Mouse (Mus musculus): Measurements from ENCODE around the gene Spo11. TPM values are rescaled to one million over a fixed set of nuclear protein-coding genes. Genes with fewer than 3 reads are reported as not detected.
A peak's percentile ranks its signal among the peaks of the same experiment; 100 is the strongest.

Spo11 gene
- total and polyA plus RNA-seq, 3 experiments: not detected

GRCm38 (mm10) chr2:172999630-173000284 is 22.3 kb downstream of the Spo11 start, which contains the start of gene Rae1:
TSS of gene Rae1 (plus strand) at chr2:173000117.
- Histone ChIP-seq H3K4me1 (ENCODE audit: insufficient read depth, low read depth, low read length) (peaks cover 41% of the 10 kb centered on the region), H3K9me3 (replicated peaks) (no peaks in the 10 kb centered on the region), H3K36me3 (replicated peaks) (peaks cover 43% of the 10 kb centered on the region), H3K27me3 (ENCODE audit: insufficient read depth, low read length) (peaks cover 9% of the 10 kb centered on the region), H3K4me3 (ENCODE audit: low read depth, low read length) (peak within 1 kb of the TSS; percentile 92)
- peak; percentile 90 for ATAC-seq (ENCODE audit: extremely low read depth, insufficient number of reproducible peaks, low FRiP score, poor library complexity, severe bottlenecking)
- peak; percentile 82 for DNase-seq (ENCODE audit: low spot score)
- peak; percentile 76 for TF ChIP-seq CTCF (IDR thresholded peaks at IDR 0.05; ENCODE audit: low read depth, low read length)
- no peak for TF ChIP-seq GATA2 (IDR thresholded peaks at IDR 0.05; ENCODE audit: borderline replicate concordance, low read depth, low read length)

GRCm38 (mm10) chr2:173000285-173000652 is 22.8 kb downstream of the Spo11 start:
- Histone ChIP-seq H3K4me1 (ENCODE audit: insufficient read depth, low read depth, low read length) (peaks cover 41% of the 10 kb centered on the region), H3K4me3 (ENCODE audit: low read depth, low read length) (peak overlapping the region; percentile 92), H3K36me3 (replicated peaks) (peaks cover 49% of the 10 kb centered on the region), H3K9me3 (replicated peaks) (no peaks in the 10 kb centered on the region), H3K27me3 (ENCODE audit: insufficient read depth, low read length) (peaks cover 9% of the 10 kb centered on the region)
- ATAC-seq (ENCODE audit: extremely low read depth, insufficient number of reproducible peaks, low FRiP score, poor library complexity, severe bottlenecking): peak; percentile 28
- peak; percentile 89 for DNase-seq (ENCODE audit: low spot score)
- no peak for TF ChIP-seq CTCF (IDR thresholded peaks at IDR 0.05; ENCODE audit: low read depth, low read length)
- no peak for TF ChIP-seq POLR2AphosphoS5 (IDR thresholded peaks at IDR 0.05; ENCODE audit: insufficient replicate concordance, low read depth, low read length)
- no peak for TF ChIP-seq TAL1 (conservative IDR thresholded peaks at IDR 0.05; ENCODE audit: low read depth, low read length)
- no peak for TF ChIP-seq GATA1 (IDR thresholded peaks at IDR 0.05; ENCODE audit: borderline replicate concordance, low read length)
- TF ChIP-seq GATA2 (IDR thresholded peaks at IDR 0.05; ENCODE audit: borderline replicate concordance, low read depth, low read length): no peak

DNA sequence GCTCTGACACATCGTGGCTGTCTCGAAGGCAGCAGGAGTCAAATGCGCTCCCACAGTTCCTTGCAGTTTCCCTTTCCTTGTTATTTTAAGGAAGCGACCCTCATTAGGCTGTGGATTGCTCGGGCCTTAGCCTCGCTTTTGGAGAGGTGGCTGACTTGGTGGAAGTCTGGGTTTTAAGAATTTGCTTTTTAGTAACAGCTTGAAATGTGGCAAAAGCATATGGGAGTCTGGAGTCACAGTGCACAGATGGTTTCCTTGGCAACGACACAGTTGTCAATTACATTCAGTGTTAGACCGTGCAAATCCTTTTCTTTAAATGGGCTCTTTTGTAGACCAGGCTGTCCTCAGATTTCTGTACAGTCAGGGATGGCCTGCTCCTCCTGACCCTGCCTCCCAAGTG is 23.4 kb downstream of the Spo11 start:
- ATAC-seq (ENCODE audit: extremely low read depth, insufficient number of reproducible peaks, low FRiP score, poor library complexity, severe bottlenecking) (no peak), DNase-seq (ENCODE audit: low spot score) (no peak)
- no peaks in the 10 kb centered on the region for H3K9me3 ChIP-seq (replicated peaks)
- peaks cover 55% of the 10 kb centered on the region for H3K36me3 ChIP-seq (replicated peaks)
- peaks cover 41% of the 10 kb centered on the region for H3K4me1 ChIP-seq (ENCODE audit: insufficient read depth, low read depth, low read length)
- TF ChIP-seq TAL1 (conservative IDR thresholded peaks at IDR 0.05; ENCODE audit: low read depth, low read length) (no peak), GATA1 (IDR thresholded peaks at IDR 0.05; ENCODE audit: borderline replicate concordance, low read length) (no peak), GATA2 (IDR thresholded peaks at IDR 0.05; ENCODE audit: borderline replicate concordance, low read depth, low read length) (no peak), POLR2AphosphoS5 (IDR thresholded peaks at IDR 0.05; ENCODE audit: insufficient replicate concordance, low read depth, low read length) (no peak), CTCF (IDR thresholded peaks at IDR 0.05; ENCODE audit: low read depth, low read length) (no peak)
- peaks cover 9% of the 10 kb centered on the region for H3K27me3 ChIP-seq (ENCODE audit: insufficient read depth, low read length)
- H3K4me3 ChIP-seq (ENCODE audit: low read depth, low read length): peak overlapping the region; percentile 92

DNA sequence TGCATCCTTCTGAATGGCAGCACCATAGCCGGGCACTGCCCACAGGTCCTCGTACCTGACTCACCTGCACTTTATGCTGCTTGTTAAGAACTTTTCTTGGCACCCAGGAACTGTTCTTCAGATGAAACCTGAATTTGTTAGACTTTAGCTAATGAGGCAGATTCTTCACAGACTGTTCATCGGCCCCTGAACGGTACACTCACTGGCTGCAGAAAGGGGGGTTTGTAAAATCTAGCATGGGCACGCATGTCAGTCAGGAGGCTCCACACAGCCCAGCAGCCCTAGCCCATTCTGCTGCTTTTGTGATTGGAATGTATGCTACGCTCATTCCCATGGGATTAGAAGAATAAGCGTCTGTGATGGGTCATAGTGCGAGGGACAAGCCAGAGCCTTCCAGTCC is 26.2 kb downstream of the Spo11 start:
- Histone ChIP-seq H3K27me3 (ENCODE audit: insufficient read depth, low read length) (no peaks in the 10 kb centered on the region), H3K9me3 (replicated peaks) (no peaks in the 10 kb centered on the region), H3K36me3 (replicated peaks) (peaks cover 83% of the 10 kb centered on the region), H3K4me3 (ENCODE audit: low read depth, low read length) (no peak overlapping the region), H3K4me1 (ENCODE audit: insufficient read depth, low read depth, low read length) (peaks cover 44% of the 10 kb centered on the region)
- TF ChIP-seq POLR2AphosphoS5 (IDR thresholded peaks at IDR 0.05; ENCODE audit: insufficient replicate concordance, low read depth, low read length): no peak
- DNase-seq (ENCODE audit: low spot score) (no peak), ATAC-seq (ENCODE audit: extremely low read depth, insufficient number of reproducible peaks, low FRiP score, poor library complexity, severe bottlenecking) (no peak)

GRCm38 (mm10) chr2:173010220-173010717 is 32.8 kb downstream of the Spo11 start:
- Histone ChIP-seq H3K4me1 (ENCODE audit: insufficient read depth, low read depth, low read length) (peaks cover 20% of the 10 kb centered on the region), H3K27me3 (ENCODE audit: insufficient read depth, low read length) (no peaks in the 10 kb centered on the region), H3K4me3 (ENCODE audit: low read depth, low read length) (no peak overlapping the region), H3K9me3 (replicated peaks) (no peaks in the 10 kb centered on the region), H3K36me3 (replicated peaks) (peaks cover 100% of the 10 kb centered on the region)
- ATAC-seq (ENCODE audit: extremely low read depth, insufficient number of reproducible peaks, low FRiP score, poor library complexity, severe bottlenecking): no peak
- DNase-seq (ENCODE audit: low spot score): no peak
- TF ChIP-seq POLR2AphosphoS5 (IDR thresholded peaks at IDR 0.05; ENCODE audit: insufficient replicate concordance, low read depth, low read length) (no peak), TAL1 (conservative IDR thresholded peaks at IDR 0.05; ENCODE audit: low read depth, low read length) (no peak), GATA1 (IDR thresholded peaks at IDR 0.05; ENCODE audit: borderline replicate concordance, low read length) (no peak), CTCF (IDR thresholded peaks at IDR 0.05; ENCODE audit: low read depth, low read length) (no peak), GATA2 (IDR thresholded peaks at IDR 0.05; ENCODE audit: borderline replicate concordance, low read depth, low read length) (no peak)

DNA sequence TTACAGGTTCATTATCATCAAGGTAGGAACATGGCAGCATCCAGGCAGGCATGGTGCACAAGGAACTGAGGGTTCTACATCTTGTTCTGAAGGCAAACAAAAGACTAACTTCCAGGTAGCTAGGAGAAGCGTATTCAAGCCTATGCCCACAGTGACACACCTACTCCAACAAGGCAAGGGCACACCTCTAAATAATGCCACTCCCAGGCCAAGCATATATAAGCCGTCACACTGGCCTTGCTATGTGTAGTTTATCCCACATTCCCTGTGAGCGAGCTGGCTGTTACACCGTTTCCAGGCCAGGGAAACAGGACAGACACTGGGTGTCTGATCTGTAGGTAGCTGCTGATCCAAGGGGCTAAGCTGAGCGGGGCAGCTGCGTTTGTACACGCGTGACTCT is 33.9 kb downstream of the Spo11 start:
- no peaks in the 10 kb centered on the region for H3K9me3 ChIP-seq (replicated peaks)
- H3K36me3 ChIP-seq (replicated peaks): peaks cover 100% of the 10 kb centered on the region
- H3K27me3 ChIP-seq (ENCODE audit: insufficient read depth, low read length): no peaks in the 10 kb centered on the region
- H3K4me1 ChIP-seq (ENCODE audit: insufficient read depth, low read depth, low read length): peaks cover 20% of the 10 kb centered on the region
- no peak for DNase-seq (ENCODE audit: low spot score)
- no peak for ATAC-seq (ENCODE audit: extremely low read depth, insufficient number of reproducible peaks, low FRiP score, poor library complexity, severe bottlenecking)
- TF ChIP-seq POLR2AphosphoS5 (IDR thresholded peaks at IDR 0.05; ENCODE audit: insufficient replicate concordance, low read depth, low read length) (no peak), GATA2 (IDR thresholded peaks at IDR 0.05; ENCODE audit: borderline replicate concordance, low read depth, low read length) (no peak), GATA1 (IDR thresholded peaks at IDR 0.05; ENCODE audit: borderline replicate concordance, low read length) (no peak), TAL1 (conservative IDR thresholded peaks at IDR 0.05; ENCODE audit: low read depth, low read length) (no peak), CTCF (IDR thresholded peaks at IDR 0.05; ENCODE audit: low read depth, low read length) (no peak)
- no peak overlapping the region for H3K4me3 ChIP-seq (ENCODE audit: low read depth, low read length)
